Mouse (Mus musculus): ENCODE data around the gene Eps8. TPM values are rescaled to one million over a fixed set of nuclear protein-coding genes. Genes with fewer than 3 reads are reported as not detected.

Gene Eps8
- polyA plus RNA-seq, 1 experiment from 2014 or later = 14.2 TPM

GRCm38 (mm10) chr6:137473433-137473832 lies 181.2 kb downstream of the Eps8 start:
- Histone ChIP-seq H3K36me3 (0 out of 2 replicates have a peak, but pooled peaks cover 3% of the 10 kb centered on the region), H3K27ac (replicated peaks) (no peak overlapping the region), H3K4me1 (peaks cover 22% of the 10 kb centered on the region), H3K4me3 (no peak overlapping the region), H3K4me2 (replicated peaks) (no peak overlapping the region), H3K9me3 (peaks cover 6% of the 10 kb centered on the region; the same call in 1 of the 2 replicates), H3K9ac (replicated peaks) (no peak overlapping the region), H3K27me3 (peaks cover 10% of the 10 kb centered on the region; the same call in 1 of the 2 replicates)
- ATAC-seq (replicated peaks) = no peak
- WGBS = 67% methylated on average over 1 of the region's 1 CpGs

- Histone ChIP-seq H3K4me3 (no peak overlapping the region), H3K9me3 (peaks cover 6% of the 10 kb centered on the region; the same call in 1 of the 2 replicates), H3K27ac (replicated peaks) (no peak overlapping the region), H3K4me1 (peaks cover 22% of the 10 kb centered on the region), H3K9ac (replicated peaks) (no peak overlapping the region), H3K36me3 (0 out of 2 replicates have a peak, but pooled peaks cover 3% of the 10 kb centered on the region), H3K27me3 (peaks cover 20% of the 10 kb centered on the region; the same call in 1 of the 2 replicates), H3K4me2 (replicated peaks) (no peak overlapping the region)
- peak; percentile 15; the same call in 1 of the 2 replicates for ATAC-seq (replicated peaks)
- WGBS = 38% methylated on average over 9 of the region's 9 CpGs
Observed at GRCm38 (mm10) chr6:137472129-137472528, 182.5 kb downstream of the Eps8 start.

GRCm38 (mm10) chr6:137470901-137471598 lies 183.6 kb downstream of the Eps8 start:
- no peak overlapping the region for H3K9ac ChIP-seq (replicated peaks)
- H3K27ac ChIP-seq (replicated peaks) = peak overlapping the region; percentile 52
- no peak overlapping the region for H3K4me3 ChIP-seq
- peaks cover 22% of the 10 kb centered on the region for H3K4me1 ChIP-seq
- 18% methylated on average over 11 of the region's 11 CpGs for WGBS
- ATAC-seq (replicated peaks) = peak; percentile 84
- no peak overlapping the region for H3K4me2 ChIP-seq (replicated peaks)
- peaks cover 20% of the 10 kb centered on the region; the same call in 1 of the 2 replicates for H3K27me3 ChIP-seq
- 0 out of 2 replicates have a peak, but pooled peaks cover under 1% of the 10 kb centered on the region for H3K9me3 ChIP-seq
- no peaks in the 10 kb centered on the region for H3K36me3 ChIP-seq

GRCm38 (mm10) chr6:137469541-137469940 lies 185.1 kb downstream of the Eps8 start:
- Histone ChIP-seq H3K27ac (replicated peaks) (no peak overlapping the region), H3K27me3 (peaks cover 20% of the 10 kb centered on the region; the same call in 1 of the 2 replicates), H3K4me1 (peaks cover 26% of the 10 kb centered on the region), H3K9me3 (no peaks in the 10 kb centered on the region), H3K4me2 (replicated peaks) (no peak overlapping the region), H3K9ac (replicated peaks) (no peak overlapping the region), H3K36me3 (no peaks in the 10 kb centered on the region), H3K4me3 (no peak overlapping the region)
- WGBS = 98% methylated on average over 4 of the region's 4 CpGs
- no peak for ATAC-seq (replicated peaks)

GRCm38 (mm10) chr6:137467696-137468095 lies 187.0 kb downstream of the Eps8 start:
- 85% methylated on average over 3 of the region's 3 CpGs for WGBS
- H3K27me3 ChIP-seq = peaks cover 12% of the 10 kb centered on the region; the same call in 1 of the 2 replicates
- H3K4me1 ChIP-seq = peaks cover 25% of the 10 kb centered on the region
- no peak overlapping the region for H3K4me2 ChIP-seq (replicated peaks)
- H3K9ac ChIP-seq (replicated peaks) = no peak overlapping the region
- no peaks in the 10 kb centered on the region for H3K9me3 ChIP-seq
- no peak overlapping the region for H3K4me3 ChIP-seq
- no peaks in the 10 kb centered on the region for H3K36me3 ChIP-seq
- H3K27ac ChIP-seq (replicated peaks) = no peak overlapping the region
- ATAC-seq (replicated peaks) = no peak

GRCm38 (mm10) chr6:137466256-137466655 lies 188.4 kb downstream of the Eps8 start:
- Histone ChIP-seq H3K4me3 (no peak overlapping the region), H3K27ac (replicated peaks) (no peak overlapping the region), H3K36me3 (no peaks in the 10 kb centered on the region), H3K9ac (replicated peaks) (no peak overlapping the region), H3K9me3 (no peaks in the 10 kb centered on the region), H3K4me2 (replicated peaks) (no peak overlapping the region), H3K27me3 (peaks cover 12% of the 10 kb centered on the region; the same call in 1 of the 2 replicates), H3K4me1 (peaks cover 13% of the 10 kb centered on the region)
- 85% methylated on average over 2 of the region's 2 CpGs for WGBS
- ATAC-seq (replicated peaks) = no peak

- peak; percentile 71 for ATAC-seq (replicated peaks)
- Histone ChIP-seq H3K27ac (replicated peaks) (no peak overlapping the region; the same call in 1 of the 2 replicates), H3K36me3 (no peaks in the 10 kb centered on the region), H3K4me2 (replicated peaks) (no peak overlapping the region), H3K9me3 (no peaks in the 10 kb centered on the region), H3K4me1 (peaks cover 4% of the 10 kb centered on the region; the same call in 1 of the 2 replicates), H3K27me3 (peaks cover 12% of the 10 kb centered on the region; the same call in 1 of the 2 replicates), H3K9ac (replicated peaks) (no peak overlapping the region), H3K4me3 (no peak overlapping the region)
- WGBS = 18% methylated on average over 2 of the region's 2 CpGs
Observed at GRCm38 (mm10) chr6:137465253-137465652, 189.4 kb downstream of the Eps8 start.

GRCm38 (mm10) chr6:137463771-137464170 lies 190.9 kb downstream of the Eps8 start:
- WGBS = 97% methylated on average over 5 of the region's 5 CpGs
- Histone ChIP-seq H3K4me1 (peaks cover 4% of the 10 kb centered on the region; the same call in 1 of the 2 replicates), H3K27ac (replicated peaks) (no peak overlapping the region), H3K36me3 (no peaks in the 10 kb centered on the region), H3K4me3 (no peak overlapping the region), H3K9ac (replicated peaks) (no peak overlapping the region), H3K4me2 (replicated peaks) (no peak overlapping the region), H3K27me3 (peaks cover 11% of the 10 kb centered on the region; the same call in 1 of the 2 replicates), H3K9me3 (no peaks in the 10 kb centered on the region)
- no peak for ATAC-seq (replicated peaks)

GRCm38 (mm10) chr6:137458136-137458535 lies 196.5 kb downstream of the Eps8 start:
- 83% methylated on average over 7 of the region's 7 CpGs for WGBS
- H3K4me1 ChIP-seq = no peaks in the 10 kb centered on the region
- no peak for ATAC-seq (replicated peaks)
- H3K4me2 ChIP-seq (replicated peaks) = no peak overlapping the region
- H3K27me3 ChIP-seq = no peaks in the 10 kb centered on the region; the same call in 1 of the 2 replicates
- no peaks in the 10 kb centered on the region for H3K36me3 ChIP-seq
- H3K9me3 ChIP-seq = no peaks in the 10 kb centered on the region
- no peak overlapping the region for H3K4me3 ChIP-seq
- no peak overlapping the region for H3K9ac ChIP-seq (replicated peaks)
- H3K27ac ChIP-seq (replicated peaks) = no peak overlapping the region

GRCm38 (mm10) chr6:137457210-137457609 lies 197.5 kb downstream of the Eps8 start:
- Histone ChIP-seq H3K27ac (replicated peaks) (no peak overlapping the region), H3K4me1 (no peaks in the 10 kb centered on the region), H3K9ac (replicated peaks) (no peak overlapping the region), H3K4me3 (no peak overlapping the region), H3K9me3 (no peaks in the 10 kb centered on the region), H3K27me3 (no peaks in the 10 kb centered on the region; the same call in 1 of the 2 replicates), H3K4me2 (replicated peaks) (no peak overlapping the region), H3K36me3 (no peaks in the 10 kb centered on the region)
- WGBS = 60% methylated on average over 7 of the region's 7 CpGs
- no peak for ATAC-seq (replicated peaks)

GRCm38 (mm10) chr6:137456064-137456463 lies 198.6 kb downstream of the Eps8 start:
- 71% methylated on average over 7 of the region's 7 CpGs for WGBS

GRCm38 (mm10) chr6:137455537-137456041 lies 199.1 kb downstream of the Eps8 start:
- no peaks in the 10 kb centered on the region for H3K36me3 ChIP-seq
- H3K9me3 ChIP-seq = no peaks in the 10 kb centered on the region
- no peak overlapping the region for H3K9ac ChIP-seq (replicated peaks)
- no peak overlapping the region for H3K27ac ChIP-seq (replicated peaks)
- no peaks in the 10 kb centered on the region; the same call in 1 of the 2 replicates for H3K27me3 ChIP-seq
- H3K4me3 ChIP-seq = no peak overlapping the region
- no peaks in the 10 kb centered on the region for H3K4me1 ChIP-seq
- peak; percentile 89 for ATAC-seq (replicated peaks)
- no peak overlapping the region for H3K4me2 ChIP-seq (replicated peaks)
- 9% methylated on average over 10 of the region's 10 CpGs for WGBS

More at GRCm38 (mm10) chr6:137456064-137456463, 198.6 kb downstream of the Eps8 start:
- H3K27me3 ChIP-seq = no peaks in the 10 kb centered on the region; the same call in 1 of the 2 replicates
- H3K4me3 ChIP-seq = no peak overlapping the region
- H3K9ac ChIP-seq (replicated peaks) = no peak overlapping the region
- H3K4me2 ChIP-seq (replicated peaks) = no peak overlapping the region
- 0 out of 2 replicates have a peak, but pooled peaks have one; percentile 4 for ATAC-seq (replicated peaks)
- no peak overlapping the region for H3K27ac ChIP-seq (replicated peaks)
- H3K4me1 ChIP-seq = no peaks in the 10 kb centered on the region
- H3K9me3 ChIP-seq = no peaks in the 10 kb centered on the region
- no peaks in the 10 kb centered on the region for H3K36me3 ChIP-seq
